In genomic region chr13:98031642-98031960, GRCm38 (mm10) we compare ENCODE assay signal across 8 mouse cellular contexts.
A peak's percentile ranks its signal among the peaks of the same experiment; 100 is the strongest.
DNase-seq lines count a peak whose midpoint lies in the region; ATAC-seq and TF ChIP-seq lines count a peak whose summit lies in the region.

No protein-coding gene starts in this region.

- no peaks in the 10 kb centered on the region for H3K9me3 ChIP-seq in forebrain, embryonic 10.5 days
- H3K9me3 ChIP-seq in limb, embryonic 12.5 days, result no peaks in the 10 kb centered on the region

- peak overlapping the region; percentile 50 for H3K4me2 ChIP-seq in limb, embryonic 12.5 days

- no peak for TF ChIP-seq POLR2A in lung, adult 2 months (IDR thresholded peaks at IDR 0.05; ENCODE audit: borderline replicate concordance, extremely low read depth, low read depth, low read length)
- TF ChIP-seq POLR2A in small intestine, adult 2 months (IDR thresholded peaks at IDR 0.05; ENCODE audit: low read depth, low read length), result no peak

- H3K27ac ChIP-seq in forebrain, embryonic 10.5 days, result peak overlapping the region; percentile 74
- H3K27ac ChIP-seq in limb, embryonic 12.5 days, result peak overlapping the region; percentile 59; the same call in 1 of the 2 replicates
- H3K27ac ChIP-seq in small intestine, adult 2 months (ENCODE audit: insufficient read depth, low read depth, low read length), result no peak overlapping the region; the same call in 1 of the 2 replicates

- H3K9ac ChIP-seq in limb, embryonic 12.5 days (replicated peaks), result no peak overlapping the region; the same call in 1 of the 2 replicates

- H3K36me3 ChIP-seq in forebrain, embryonic 10.5 days (replicated peaks), result no peaks in the 10 kb centered on the region
- H3K36me3 ChIP-seq in limb, embryonic 12.5 days, result no peaks in the 10 kb centered on the region
- no peaks in the 10 kb centered on the region for H3K36me3 ChIP-seq in small intestine, adult 2 months (ENCODE audit: control insufficient read depth, insufficient read depth, low read length)

- H3K27me3 ChIP-seq in forebrain, embryonic 10.5 days (ENCODE audit: poor library complexity, severe bottlenecking), result peaks cover 8% of the 10 kb centered on the region; the same call in 1 of the 2 replicates
- no peaks in the 10 kb centered on the region for H3K27me3 ChIP-seq in limb, embryonic 12.5 days
- no peaks in the 10 kb centered on the region for H3K27me3 ChIP-seq in small intestine, adult 2 months (ENCODE audit: control insufficient read depth, insufficient read depth, low read length)

- 16% methylated on average over 5 of the region's 5 CpGs for WGBS in lung, adult 2 months
- WGBS in forebrain, embryonic 10.5 days, result 29% methylated on average over 5 of the region's 5 CpGs
- 28% methylated on average over 5 of the region's 5 CpGs for WGBS in limb, embryonic 12.5 days
- 46% methylated on average over 5 of the region's 5 CpGs for WGBS in small intestine, adult 2 months

- intact Hi-C loops in left cerebral cortex, postnatal 36 days (cut with DNase I), result loop anchor here (1.0 kb wide), 2 partner anchors 192 to 209 kb away; no protein-coding TSS in a partner anchor

- TF ChIP-seq CTCF in lung, adult 2 months (IDR thresholded peaks at IDR 0.05; ENCODE audit: insufficient read depth, low read length), result no peak
- no peak for TF ChIP-seq CTCF in small intestine, adult 2 months (IDR thresholded peaks at IDR 0.05; ENCODE audit: extremely low read depth, insufficient read length, insufficient replicate concordance, low read depth, low read length)

- ATAC-seq in limb, embryonic 12.5 days (ENCODE audit: insufficient number of reproducible peaks, insufficient read depth, low FRiP score, low TSS enrichment, low read depth), result no peak

- H3K4me1 ChIP-seq in lung, adult 2 months (ENCODE audit: control insufficient read depth, insufficient read depth, low read length), result peaks cover 6% of the 10 kb centered on the region; the same call in 1 of the 2 replicates
- H3K4me1 ChIP-seq in forebrain, embryonic 10.5 days, result peaks cover 30% of the 10 kb centered on the region
- peaks cover 21% of the 10 kb centered on the region for H3K4me1 ChIP-seq in limb, embryonic 12.5 days (replicated peaks)
- no peaks in the 10 kb centered on the region for H3K4me1 ChIP-seq in small intestine, adult 2 months (ENCODE audit: control insufficient read depth, insufficient read depth, insufficient read length, low read length)

- DNase-seq in lung, adult 2 months, result no peak
- no peak for DNase-seq in lung, postnatal 10 days
- DNase-seq in forebrain, embryonic 10.5 days (ENCODE audit: extremely low spot score, low spot score), result no peak
- no peak for DNase-seq in left cerebral cortex, postnatal 36 days (ENCODE audit: low spot score in 2 of 2)
- DNase-seq in left cerebral cortex, adult 8-10 months (ENCODE audit: low spot score in 2 of 2), result no peak
- DNase-seq in layer of hippocampus, adult 11-12 months (ENCODE audit: low spot score), result no peak

- peak overlapping the region; percentile 49 for H3K4me3 ChIP-seq in lung, adult 2 months (replicated peaks; ENCODE audit: extremely low read depth, low read depth, low read length)
- peak overlapping the region; percentile 37 for H3K4me3 ChIP-seq in forebrain, embryonic 10.5 days
- H3K4me3 ChIP-seq in limb, embryonic 12.5 days (replicated peaks), result no peak overlapping the region; the same call in 1 of the 2 replicates
- peak overlapping the region; percentile 57 for H3K4me3 ChIP-seq in small intestine, adult 2 months (ENCODE audit: low read depth, low read length)
